Mouse (Mus musculus) megakaryocyte, embryonic 14.5 days (primary cell): Measurements from ENCODE around the gene Zgpat. TPM values are rescaled to one million over a fixed set of nuclear protein-coding genes. Genes with fewer than 3 reads are reported as not detected.
A peak's percentile ranks its signal among the peaks of the same experiment; 100 is the strongest.

Experiments used
- H3K27me3 ChIP-seq: replicated peaks from 2 replicates; pipeline ENCODE3; 2012; ENCODE audit warnings: inconsistent platforms
- H3K36me3 ChIP-seq: replicated peaks from 2 replicates; pipeline ENCODE3; 2012; ENCODE audit warnings: low read length, inconsistent platforms, mixed read lengths
- H3K4me1 ChIP-seq: 2 replicates; pipeline ENCODE4 v1.6.1; 2012; ENCODE audit warnings: inconsistent platforms
- H3K4me3 ChIP-seq: replicated peaks from 2 replicates; pipeline ENCODE3; 2012; ENCODE audit warnings: moderate library complexity, mild to moderate bottlenecking, inconsistent platforms
- H3K9me3 ChIP-seq: 2 replicates; pipeline ENCODE4 v1.6.1; 2012; ENCODE audit warnings: inconsistent platforms
- FLI1 ChIP-seq: IDR thresholded peaks from 2 replicates; pipeline ENCODE4 v1.6.1; 2012; ENCODE audit warnings: low read length, inconsistent platforms, mixed read lengths
- GATA1 ChIP-seq: IDR thresholded peaks from 3 replicates; pipeline ENCODE4 v1.6.1; 2012; ENCODE audit warnings: mixed read lengths, low read length, inconsistent platforms, borderline replicate concordance
- polyA plus RNA-seq: library from polyadenylated mRNA; stranded (reverse); fragments of >175 nt; gene quantifications from 2 replicates; pipeline ENCODE4 v1.2.3, GENCODE M21; 2012; ENCODE audit warnings: low replicate concordance; ENCODE audit not compliant: insufficient read depth

Zgpat gene
- 3.5 and 17.6 TPM in 2 replicates for polyA plus RNA-seq

DNA sequence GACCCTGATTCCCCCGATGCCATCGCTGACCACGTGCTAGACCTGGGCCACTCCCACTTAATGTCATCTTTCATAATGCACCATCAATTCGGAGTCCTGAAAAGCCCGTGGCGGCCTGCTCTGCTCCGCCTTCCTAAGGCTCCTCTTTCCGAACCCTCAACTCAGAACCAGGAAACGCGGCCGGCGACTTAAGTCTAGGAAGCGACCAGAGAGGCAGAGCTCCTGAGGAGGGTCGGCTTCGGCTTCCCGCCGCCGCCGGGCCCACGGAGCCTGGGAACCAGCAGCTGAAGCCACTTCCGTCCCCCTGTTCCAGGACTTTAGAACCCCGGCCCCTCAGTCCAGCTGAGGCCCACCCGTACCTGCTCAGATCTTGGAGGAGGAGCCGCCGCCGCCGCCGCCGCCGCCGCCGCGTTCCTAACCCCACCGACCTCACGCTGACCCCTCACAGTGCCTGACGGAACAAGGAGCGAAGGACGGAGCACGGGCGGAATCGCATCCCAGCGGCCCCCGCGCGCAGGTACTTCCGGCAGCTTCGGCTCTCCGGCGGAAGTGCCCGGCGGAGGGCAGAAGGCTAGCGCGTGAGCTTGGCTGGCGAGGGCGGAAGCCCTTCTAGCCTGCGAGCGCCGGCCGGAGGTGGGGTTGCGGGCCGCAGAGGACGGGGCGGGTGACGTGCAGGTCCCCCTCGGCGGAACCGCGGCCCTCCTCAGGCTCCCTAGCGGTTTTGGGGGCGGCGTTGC lies at the start of gene Zgpat, which contains the start of gene Arfrp1:
TSS of gene Zgpat (plus strand) at position 69 of the 737 bp plus-strand sequence.
TSS of gene Arfrp1 (minus strand) at position 545 of the 737 bp plus-strand sequence.
- TF ChIP-seq GATA1 (no peak), FLI1 (no peak)
- Histone ChIP-seq H3K9me3 (no peaks in the 10 kb centered on the region), H3K4me1 (peaks cover 57% of the 10 kb centered on the region), H3K4me3 (peak within 1 kb of the TSS; percentile 94), H3K36me3 (peaks cover 48% of the 10 kb centered on the region), H3K27me3 (no peaks in the 10 kb centered on the region)

DNA sequence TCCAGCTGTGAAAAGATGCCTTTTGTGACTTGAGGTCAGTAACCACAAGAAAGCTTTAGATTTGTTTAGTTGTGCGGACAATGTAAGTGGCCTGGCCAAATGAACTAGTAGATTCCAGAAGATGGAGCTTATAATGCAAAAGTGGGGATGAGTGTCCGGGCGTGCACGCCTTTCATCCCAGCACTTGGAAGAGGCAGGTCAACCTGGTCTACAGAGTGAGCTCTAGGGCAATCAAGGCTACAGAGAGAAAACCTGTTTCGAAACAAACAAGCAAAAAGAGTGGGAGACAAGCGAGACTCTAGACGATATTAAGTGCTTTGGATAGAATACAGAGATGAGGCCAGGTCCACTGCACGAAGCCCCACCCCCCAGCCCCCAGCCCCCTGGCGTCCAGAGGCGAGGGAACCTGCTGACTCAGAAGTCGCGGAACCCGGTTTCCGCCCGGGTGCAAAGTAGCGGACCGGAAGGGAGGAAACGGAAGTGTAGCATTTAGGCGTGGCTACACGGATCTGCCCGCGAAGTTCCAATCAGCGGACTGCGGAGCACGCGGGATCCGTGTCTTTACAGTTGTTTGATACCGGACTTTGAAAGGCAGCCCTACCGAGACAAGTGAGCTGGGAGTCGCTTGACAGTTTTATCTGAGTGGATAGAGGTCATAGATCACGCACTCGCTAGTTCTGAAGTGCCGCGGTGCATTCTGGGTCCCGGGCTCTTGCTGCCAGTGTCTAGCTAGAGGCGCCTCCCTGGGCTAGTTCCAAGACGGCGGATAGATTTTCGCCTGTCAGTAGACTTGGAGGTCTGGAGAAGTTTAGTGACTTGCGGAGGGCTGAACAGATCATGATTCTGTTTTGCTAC lies 45.3 kb upstream of the Zgpat start, which contains the start of gene Rtel1:
TSS of gene Rtel1 (plus strand) at position 492 of the 855 bp plus-strand sequence.
- Histone ChIP-seq H3K27me3 (peaks cover 24% of the 10 kb centered on the region), H3K4me3 (peak within 1 kb of the TSS; percentile 94), H3K4me1 (peaks cover 21% of the 10 kb centered on the region), H3K9me3 (no peaks in the 10 kb centered on the region), H3K36me3 (peaks cover 27% of the 10 kb centered on the region)
- TF ChIP-seq GATA1 (no peak), FLI1 (peak; percentile 92; the same call in 1 of the 2 replicates)

DNA sequence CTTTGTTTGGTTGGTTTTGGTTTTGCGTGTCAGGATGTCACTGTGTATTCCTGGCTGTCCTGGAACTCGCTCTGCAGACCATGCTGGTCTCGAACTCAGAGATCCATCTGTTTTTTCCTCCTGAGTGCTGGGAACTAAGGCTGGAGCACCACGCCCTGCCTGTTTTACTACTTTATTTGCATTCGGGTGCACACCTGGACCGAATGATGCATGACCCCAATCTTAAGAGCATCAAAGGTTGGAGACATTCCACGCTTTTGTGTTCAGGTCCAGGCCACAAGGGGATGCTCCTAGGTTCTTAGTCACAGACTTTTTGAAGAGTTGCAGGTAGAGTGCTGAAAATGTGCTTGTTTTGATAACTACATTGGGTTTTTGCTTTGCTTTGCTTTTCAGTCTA lies 44.6 kb upstream of the Zgpat start:
- H3K36me3 ChIP-seq, result peaks cover 33% of the 10 kb centered on the region
- H3K4me1 ChIP-seq, result peaks cover 20% of the 10 kb centered on the region
- TF ChIP-seq FLI1, result no peak
- H3K4me3 ChIP-seq, result peak overlapping the region; percentile 94
- H3K9me3 ChIP-seq, result no peaks in the 10 kb centered on the region
- peaks cover 18% of the 10 kb centered on the region for H3K27me3 ChIP-seq

DNA sequence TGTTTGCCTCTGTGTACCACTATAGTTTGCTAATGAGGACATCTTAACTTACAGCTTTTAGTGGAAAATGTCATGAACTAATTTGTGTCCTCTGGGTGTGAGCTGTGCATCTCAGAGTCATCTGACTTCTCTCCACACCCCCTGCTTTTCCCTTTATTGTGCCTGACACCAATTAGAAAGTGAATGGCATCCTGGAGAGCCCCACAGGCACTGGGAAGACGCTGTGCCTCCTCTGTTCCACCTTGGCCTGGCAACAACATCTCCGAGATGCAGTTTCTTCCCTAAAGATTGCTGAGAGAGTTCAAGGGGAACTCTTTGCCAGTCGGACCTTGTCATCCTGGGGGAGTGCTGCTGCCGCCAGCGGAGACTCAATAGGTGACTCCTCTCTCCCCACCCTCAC lies 42.6 kb upstream of the Zgpat start:
- no peak overlapping the region for H3K4me3 ChIP-seq
- TF ChIP-seq FLI1 (no peak), GATA1 (no peak)
- no peaks in the 10 kb centered on the region for H3K9me3 ChIP-seq
- H3K4me1 ChIP-seq, result peaks cover 23% of the 10 kb centered on the region
- H3K36me3 ChIP-seq, result peaks cover 53% of the 10 kb centered on the region
- H3K27me3 ChIP-seq, result peaks cover 2% of the 10 kb centered on the region

DNA sequence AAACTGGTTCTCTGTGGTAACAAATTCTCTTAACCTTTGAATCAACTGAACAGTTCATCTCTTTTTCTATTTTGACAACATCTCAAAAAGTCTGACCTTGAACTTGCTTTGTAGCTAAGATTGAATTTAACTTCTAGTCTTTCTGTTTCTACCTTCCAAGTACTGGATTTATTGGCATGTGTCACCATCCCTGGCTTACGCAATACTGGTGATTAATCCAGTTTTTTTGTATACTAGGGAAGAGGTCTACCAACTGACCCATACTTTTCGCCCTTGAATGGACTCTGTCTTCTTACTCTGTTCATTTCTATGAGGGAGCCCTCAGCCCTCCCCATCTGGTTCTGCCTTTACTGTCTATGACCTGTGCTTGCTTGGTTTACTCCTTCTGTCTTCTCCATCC lies 38.6 kb upstream of the Zgpat start:
- H3K4me1 ChIP-seq, result peaks cover 5% of the 10 kb centered on the region; the same call in 1 of the 2 replicates
- H3K4me3 ChIP-seq, result no peak overlapping the region
- H3K36me3 ChIP-seq, result peaks cover 90% of the 10 kb centered on the region
- no peaks in the 10 kb centered on the region for H3K9me3 ChIP-seq
- H3K27me3 ChIP-seq, result no peaks in the 10 kb centered on the region
- TF ChIP-seq FLI1, result no peak
- no peak for TF ChIP-seq GATA1

DNA sequence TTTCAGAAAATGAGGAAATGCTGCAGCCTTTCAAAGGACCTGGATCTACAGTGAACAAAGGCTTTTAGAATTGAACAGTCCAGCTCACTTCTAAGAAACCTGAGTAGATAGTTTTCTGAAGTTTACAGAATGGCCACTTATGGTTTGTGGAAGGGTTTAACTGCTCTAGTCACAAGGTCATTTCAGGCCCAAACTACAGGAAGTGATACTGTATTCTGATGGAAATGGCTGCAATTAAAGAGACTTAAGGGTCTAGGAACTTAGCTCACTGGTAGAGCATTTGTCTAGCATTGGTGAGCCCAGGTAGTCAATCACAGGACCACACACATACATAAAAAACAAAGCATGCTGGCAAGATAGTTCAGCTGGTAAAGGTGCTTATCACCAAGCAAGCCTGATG lies 32.2 kb upstream of the Zgpat start:
- Histone ChIP-seq H3K9me3 (no peaks in the 10 kb centered on the region), H3K27me3 (no peaks in the 10 kb centered on the region), H3K4me1 (peaks cover 3% of the 10 kb centered on the region; the same call in 1 of the 2 replicates), H3K4me3 (no peak overlapping the region), H3K36me3 (peaks cover 83% of the 10 kb centered on the region)
- TF ChIP-seq GATA1 (no peak), FLI1 (no peak)

DNA sequence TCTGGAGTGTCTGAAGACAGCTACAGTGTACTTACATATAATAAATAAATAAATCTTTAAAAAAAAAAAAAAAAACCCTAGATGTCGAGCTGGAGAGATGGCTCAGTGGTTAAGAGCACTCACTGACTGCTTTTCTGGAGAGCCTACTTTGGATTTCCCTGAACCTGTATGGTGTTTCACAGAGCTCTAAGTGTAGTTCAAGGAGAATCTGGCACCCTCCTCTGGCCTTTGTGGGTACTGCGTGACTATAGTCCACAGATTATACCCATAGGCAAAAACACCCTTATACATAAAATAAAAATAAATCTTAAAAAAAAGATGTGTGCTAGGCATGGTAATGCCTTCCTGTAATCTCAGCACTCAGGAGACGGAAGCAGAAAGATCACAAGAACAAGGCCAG lies 30.7 kb upstream of the Zgpat start:
- H3K4me3 ChIP-seq, result no peak overlapping the region
- H3K27me3 ChIP-seq, result no peaks in the 10 kb centered on the region
- H3K36me3 ChIP-seq, result peaks cover 82% of the 10 kb centered on the region
- peaks cover 3% of the 10 kb centered on the region; the same call in 1 of the 2 replicates for H3K4me1 ChIP-seq
- H3K9me3 ChIP-seq, result no peaks in the 10 kb centered on the region
- TF ChIP-seq FLI1 (no peak), GATA1 (no peak)

DNA sequence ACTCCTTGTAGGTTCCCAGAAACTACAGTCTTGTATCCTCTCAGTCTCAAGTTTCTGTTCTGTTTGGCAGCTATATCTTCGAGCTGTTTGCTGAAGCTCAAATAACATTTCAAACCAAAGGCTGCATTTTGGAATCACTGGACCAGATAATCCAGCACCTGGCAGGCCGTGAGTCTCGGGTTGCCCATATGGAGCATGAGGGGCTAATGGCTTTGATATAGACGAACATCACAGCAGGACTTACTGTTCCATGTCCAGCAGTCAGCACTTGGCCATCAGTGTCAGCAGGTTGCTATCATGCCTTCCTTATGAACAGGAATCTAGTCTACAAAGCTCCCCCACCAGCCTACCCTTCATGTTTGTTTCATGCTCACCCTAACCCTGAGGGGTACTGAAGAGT lies 24.3 kb upstream of the Zgpat start:
- TF ChIP-seq FLI1 (no peak), GATA1 (no peak)

DNA sequence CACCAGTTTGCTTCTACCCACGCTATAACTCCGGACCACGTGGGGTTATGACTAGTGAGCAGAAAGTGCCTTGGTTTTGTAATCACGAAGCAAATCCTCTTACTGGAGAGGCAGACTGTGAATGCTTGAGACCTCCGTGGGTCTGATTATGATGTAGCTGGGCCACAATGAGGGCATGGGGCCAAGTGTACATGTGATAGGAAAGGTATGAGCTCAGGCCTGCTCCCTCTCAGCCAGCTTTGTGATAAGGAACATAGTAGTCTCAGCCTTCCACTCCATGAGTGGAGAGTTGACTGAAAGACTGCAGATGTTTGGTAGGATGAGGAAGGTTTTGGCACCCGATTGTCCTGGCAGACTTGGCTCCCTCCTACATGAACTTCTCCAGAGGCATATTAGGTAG lies 22.0 kb upstream of the Zgpat start:
- H3K4me3 ChIP-seq, result no peak overlapping the region
- H3K9me3 ChIP-seq, result no peaks in the 10 kb centered on the region
- TF ChIP-seq GATA1 (no peak), FLI1 (no peak)
- no peaks in the 10 kb centered on the region for H3K27me3 ChIP-seq
- peaks cover 6% of the 10 kb centered on the region; the same call in 1 of the 2 replicates for H3K4me1 ChIP-seq
- peaks cover 85% of the 10 kb centered on the region for H3K36me3 ChIP-seq

More for the DNA sequence above, 24.3 kb upstream of the Zgpat start:
- peaks cover 6% of the 10 kb centered on the region; the same call in 1 of the 2 replicates for H3K4me1 ChIP-seq
- no peak overlapping the region for H3K4me3 ChIP-seq
- no peaks in the 10 kb centered on the region for H3K9me3 ChIP-seq
- H3K36me3 ChIP-seq, result peaks cover 86% of the 10 kb centered on the region
- H3K27me3 ChIP-seq, result no peaks in the 10 kb centered on the region
